Mouse (Mus musculus) liver, embryonic 16.5 days (tissue): Measurements from ENCODE around the gene Lefty2. TPM values are rescaled to one million over a fixed set of nuclear protein-coding genes. Genes with fewer than 3 reads are reported as not detected.
A peak's percentile ranks its signal among the peaks of the same experiment; 100 is the strongest.

Experiments
- ATAC-seq: fragments of 200-750 bp; cut with Nextera tagmentation; 2 replicates; pipeline ENCODE4 v1.8.0; 2017; ENCODE audit warnings: low read depth, mild to moderate bottlenecking, moderate number of reproducible peaks, moderate library complexity
- H3K27ac ChIP-seq: fragments of 300-500 bp; sonication (generic); 2 replicates; pipeline ENCODE4 v1.5.1; 2014; ENCODE audit warnings: mild to moderate bottlenecking, low read length
- H3K27me3 ChIP-seq: fragments of 300-500 bp; sonication (generic); 2 replicates; pipeline ENCODE4 v1.6.1; 2014; ENCODE audit warnings: low read depth, low read length, mixed read lengths; ENCODE audit not compliant: control insufficient read depth, insufficient read depth
- H3K36me3 ChIP-seq: fragments of 300-500 bp; sonication (generic); 2 replicates; pipeline ENCODE4 v1.6.1; 2014; ENCODE audit warnings: mild to moderate bottlenecking; ENCODE audit not compliant: control insufficient read depth, insufficient read depth
- H3K4me1 ChIP-seq: fragments of 300-500 bp; sonication (generic); 2 replicates; pipeline ENCODE4 v1.6.1; 2014; ENCODE audit warnings: low read depth, low read length, mixed read lengths; ENCODE audit not compliant: control insufficient read depth
- H3K4me2 ChIP-seq: fragments of 300-500 bp; sonication (generic); 2 replicates; pipeline ENCODE4 v1.6.1; 2014; ENCODE audit warnings: low read depth, low read length, mixed read lengths
- H3K4me3 ChIP-seq: fragments of 300-500 bp; sonication (generic); 2 replicates; pipeline ENCODE4 v1.5.1; 2014; ENCODE audit warnings: low read depth, mild to moderate bottlenecking, low read length
- H3K9ac ChIP-seq: fragments of 300-500 bp; sonication (generic); 2 replicates; pipeline ENCODE4 v1.6.1; 2014; ENCODE audit warnings: low read depth, low read length
- H3K9me3 ChIP-seq: fragments of 300-500 bp; sonication (generic); replicated peaks from 2 replicates; pipeline ENCODE4 v1.6.1; 2016; ENCODE audit warnings: low read length; ENCODE audit not compliant: control insufficient read depth
- WGBS: fragments of 180-500 bp; shearing (Covaris S2); extraction: QIAGEN DNeasy Blood & Tissue Kit; methylation state at CpG from one replicate; pipeline ENCODE4 v1.1.7; 2014; ENCODE audit not compliant: insufficient replicate concordance; 5-methylcytosine and 5-hydroxymethylcytosine counted together
- polyA plus RNA-seq: library from polyadenylated mRNA; unstranded; fragments of >200 nt; fragmentation: Nextera tagmentation; extraction: Ambion mirVana; gene quantifications from 2 replicates; pipeline ENCODE4 v1.2.1, GENCODE M21; 2015

Gene Lefty2
- not detected in 2 replicates for polyA plus RNA-seq

DNA sequence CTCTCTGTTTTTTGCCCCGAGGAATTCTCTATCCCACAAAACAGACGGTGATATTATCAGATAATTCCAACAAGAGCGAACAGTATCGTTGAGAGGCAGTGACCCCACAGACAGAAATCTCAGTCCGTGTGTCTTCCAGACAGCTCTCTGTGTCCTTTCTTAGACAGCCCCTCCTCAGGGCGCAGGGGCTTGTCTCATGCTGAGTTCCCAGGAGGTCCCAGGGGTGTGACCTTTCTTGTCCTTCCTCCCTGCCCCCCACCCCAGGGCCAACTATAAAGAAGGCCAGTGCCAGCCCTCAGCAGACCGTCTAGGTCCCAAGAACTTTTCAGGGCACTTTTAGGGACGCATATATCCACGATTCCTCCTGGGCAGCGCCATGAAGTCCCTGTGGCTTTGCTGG is at the start of gene Lefty2:
Lefty2 (plus strand) TSS at position 301 of the 400 bp plus-strand sequence.
- Histone ChIP-seq H3K4me1 (peaks cover 6% of the 10 kb centered on the region), H3K9ac (no peak within 1 kb of the TSS), H3K27me3 (peaks cover 33% of the 10 kb centered on the region), H3K36me3 (no peaks in the 10 kb centered on the region), H3K4me2 (no peak within 1 kb of the TSS), H3K9me3 (no peaks in the 10 kb centered on the region), H3K27ac (no peak within 1 kb of the TSS), H3K4me3 (no peak within 1 kb of the TSS)
- no peak for ATAC-seq
- WGBS, result 49% methylated on average over 10 of the region's 10 CpGs

GRCm38 (mm10) chr1:180848114-180848510 is 44.8 kb upstream of the Lefty2 start:
- peaks cover 2% of the 10 kb centered on the region; the same call in 1 of the 2 replicates for H3K36me3 ChIP-seq
- H3K27ac ChIP-seq, result peak overlapping the region; percentile 95
- whole genome bisulfite sequencing, result 0% methylated on average over 9 of the region's 9 CpGs
- H3K27me3 ChIP-seq, result no peaks in the 10 kb centered on the region
- peak overlapping the region; percentile 75 for H3K9ac ChIP-seq
- no peaks in the 10 kb centered on the region for H3K9me3 ChIP-seq
- peak overlapping the region; percentile 78 for H3K4me2 ChIP-seq
- peaks cover 37% of the 10 kb centered on the region for H3K4me1 ChIP-seq
- ATAC-seq, result peak; percentile 41
- H3K4me3 ChIP-seq, result peak overlapping the region; percentile 54

- H3K27me3 ChIP-seq, result no peaks in the 10 kb centered on the region
- peak overlapping the region; percentile 75 for H3K9ac ChIP-seq
- peaks cover 37% of the 10 kb centered on the region for H3K4me1 ChIP-seq
- peak overlapping the region; percentile 78 for H3K4me2 ChIP-seq
- H3K27ac ChIP-seq, result peak overlapping the region; percentile 95
- peaks cover 2% of the 10 kb centered on the region; the same call in 1 of the 2 replicates for H3K36me3 ChIP-seq
- H3K4me3 ChIP-seq, result peak overlapping the region; percentile 54
- H3K9me3 ChIP-seq, result no peaks in the 10 kb centered on the region
- ATAC-seq, result no peak
- 5% methylated on average over 11 of the region's 11 CpGs for WGBS
Observed at GRCm38 (mm10) chr1:180848511-180849241, 44.2 kb upstream of the Lefty2 start.

DNA sequence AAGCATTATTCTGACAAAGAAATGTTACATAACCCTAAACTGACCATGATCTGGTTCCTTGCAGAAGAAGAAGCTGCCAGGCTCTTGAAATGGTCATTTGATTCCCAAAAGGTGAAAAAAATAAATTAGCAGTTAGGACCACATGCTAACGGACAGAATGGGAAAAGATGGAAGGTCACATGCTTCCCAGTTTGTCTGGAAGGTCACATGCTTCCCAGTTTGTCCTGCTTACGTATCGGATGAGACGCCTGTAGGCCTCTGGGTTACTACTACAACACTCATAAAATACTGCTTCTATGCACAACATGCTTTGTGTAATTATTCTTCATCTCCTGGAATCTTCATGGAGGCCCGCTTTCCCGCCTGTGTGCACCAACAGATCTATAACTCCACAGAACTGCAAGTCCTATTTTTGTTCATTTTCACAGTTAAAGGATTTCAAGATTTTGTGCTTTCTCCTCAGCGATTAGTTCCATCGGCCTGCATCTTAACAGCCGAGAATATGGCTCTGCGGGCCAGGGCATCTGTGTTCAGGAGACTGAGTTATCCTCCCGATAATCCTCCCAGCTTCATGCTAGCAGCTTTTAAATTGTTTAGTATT is 43.1 kb upstream of the Lefty2 start:
- Histone ChIP-seq H3K36me3 (peaks cover 2% of the 10 kb centered on the region; the same call in 1 of the 2 replicates), H3K9me3 (no peaks in the 10 kb centered on the region), H3K4me2 (peak overlapping the region; percentile 85), H3K9ac (peak overlapping the region; percentile 84), H3K4me1 (peaks cover 39% of the 10 kb centered on the region), H3K4me3 (peak overlapping the region; percentile 64), H3K27ac (peak overlapping the region; percentile 99), H3K27me3 (no peaks in the 10 kb centered on the region)
- no peak for ATAC-seq
- WGBS, result 30% methylated on average over 11 of the region's 11 CpGs

GRCm38 (mm10) chr1:180850316-180851270 is 42.3 kb upstream of the Lefty2 start, which contains the start of gene Sde2:
Gene Sde2 (plus strand): TSS chr1:180851127.
- no peaks in the 10 kb centered on the region for H3K9me3 ChIP-seq
- peaks cover 39% of the 10 kb centered on the region for H3K4me1 ChIP-seq
- H3K4me2 ChIP-seq, result peak within 1 kb of the TSS; percentile 85
- ATAC-seq, result peak; percentile 93
- peak within 1 kb of the TSS; percentile 87 for H3K9ac ChIP-seq
- WGBS, result under 1% methylated on average over 77 of the region's 77 CpGs
- no peaks in the 10 kb centered on the region for H3K27me3 ChIP-seq
- H3K36me3 ChIP-seq, result peaks cover 4% of the 10 kb centered on the region; the same call in 1 of the 2 replicates
- H3K4me3 ChIP-seq, result peak within 1 kb of the TSS; percentile 88
- H3K27ac ChIP-seq, result peak within 1 kb of the TSS; percentile 99

- peaks cover 73% of the 10 kb centered on the region for H3K36me3 ChIP-seq
- H3K4me2 ChIP-seq, result no peak overlapping the region
- H3K27ac ChIP-seq, result no peak overlapping the region
- no peak overlapping the region for H3K4me3 ChIP-seq
- no peak for ATAC-seq
- no peaks in the 10 kb centered on the region for H3K27me3 ChIP-seq
- H3K4me1 ChIP-seq, result peaks cover 13% of the 10 kb centered on the region
- no peaks in the 10 kb centered on the region for H3K9me3 ChIP-seq
- no peak overlapping the region for H3K9ac ChIP-seq
Observed at GRCm38 (mm10) chr1:180858763-180859162, 34.1 kb upstream of the Lefty2 start.

- peak; percentile 64 for ATAC-seq
- H3K9me3 ChIP-seq, result no peaks in the 10 kb centered on the region
- no peak overlapping the region for H3K27ac ChIP-seq
- peaks cover 11% of the 10 kb centered on the region for H3K4me1 ChIP-seq
- H3K4me2 ChIP-seq, result no peak overlapping the region
- WGBS, result 51% methylated on average over 6 of the region's 6 CpGs
- H3K36me3 ChIP-seq, result peaks cover 83% of the 10 kb centered on the region
- no peak overlapping the region for H3K9ac ChIP-seq
- no peak overlapping the region for H3K4me3 ChIP-seq
- H3K27me3 ChIP-seq, result no peaks in the 10 kb centered on the region
Observed at GRCm38 (mm10) chr1:180860030-180860429, 32.9 kb upstream of the Lefty2 start.

GRCm38 (mm10) chr1:180863606-180864005 is 29.3 kb upstream of the Lefty2 start:
- peaks cover 11% of the 10 kb centered on the region for H3K4me1 ChIP-seq
- ATAC-seq, result peak; percentile 42; the same call in 1 of the 2 replicates
- no peaks in the 10 kb centered on the region for H3K27me3 ChIP-seq
- peaks cover 79% of the 10 kb centered on the region for H3K36me3 ChIP-seq
- H3K4me2 ChIP-seq, result no peak overlapping the region
- no peaks in the 10 kb centered on the region for H3K9me3 ChIP-seq
- no peak overlapping the region for H3K4me3 ChIP-seq
- H3K27ac ChIP-seq, result peak overlapping the region; percentile 11; the same call in 1 of the 2 replicates
- no peak overlapping the region for H3K9ac ChIP-seq
- WGBS, result 8% methylated on average over 1 of the region's 1 CpGs
